Mouse (Mus musculus) kidney, adult 2 months (tissue): Measurements from ENCODE around the gene Cmtm2a. TPM values are rescaled to one million over a fixed set of nuclear protein-coding genes. Genes with fewer than 3 reads are reported as not detected.

ENCODE experiments used
- DNase-seq: peaks from one replicate; pipeline ENCODE4 v3.0.0; 2021
- H3K27ac ChIP-seq: fragments of 200-500 bp; 2 replicates; pipeline ENCODE4 v1.5.1; 2012; ENCODE audit warnings: low read depth, low read length, control low read depth, inconsistent platforms; ENCODE audit not compliant: insufficient read depth
- H3K27me3 ChIP-seq: fragments of 200-500 bp; replicated peaks from 2 replicates; pipeline ENCODE4 v1.6.1; 2012; ENCODE audit warnings: mild to moderate bottlenecking, moderate library complexity, low read length, inconsistent platforms; ENCODE audit not compliant: control insufficient read depth, insufficient read depth
- H3K36me3 ChIP-seq: fragments of 200-500 bp; 2 replicates; pipeline ENCODE4 v1.6.1; 2012; ENCODE audit warnings: mild to moderate bottlenecking, moderate library complexity, low read length, inconsistent platforms; ENCODE audit not compliant: control insufficient read depth, insufficient read depth
- H3K4me1 ChIP-seq: fragments of 200-500 bp; 2 replicates; pipeline ENCODE4 v1.6.1; 2011; ENCODE audit warnings: low read length; ENCODE audit not compliant: control insufficient read depth, insufficient read depth
- H3K4me3 ChIP-seq: fragments of 200-500 bp; 2 replicates; pipeline ENCODE4 v1.5.1; 2011; ENCODE audit warnings: mild to moderate bottlenecking, low read depth, low read length, control low read depth; ENCODE audit not compliant: insufficient read depth
- CTCF ChIP-seq: fragments of 200-500 bp; conservative IDR thresholded peaks from 2 replicates; pipeline ENCODE4 v1.5.1; 2011; ENCODE audit warnings: low read depth, mild to moderate bottlenecking, control low read depth, low read length, moderate library complexity, mixed read lengths; ENCODE audit not compliant: insufficient read depth, insufficient read length
- POLR2A ChIP-seq: fragments of 200-500 bp; IDR thresholded peaks from one replicate; pipeline ENCODE4 v1.6.1; 2011; ENCODE audit warnings: low read depth, low read length, control low read depth
- WGBS: fragments of 180-500 bp; shearing (Covaris S2); methylation state at CpG from one replicate; pipeline ENCODE4 v1.1.7; 2018; 5-methylcytosine and 5-hydroxymethylcytosine counted together
- polyA plus RNA-seq: library from polyadenylated mRNA; depleted of rRNA; stranded (reverse); fragments of >200 nt; gene quantifications from 2 replicates; pipeline ENCODE4 v1.2.3, GENCODE M21; 2012

Cmtm2a gene
- polyA plus RNA-seq, 1 experiment = 0.28 TPM

DNA sequence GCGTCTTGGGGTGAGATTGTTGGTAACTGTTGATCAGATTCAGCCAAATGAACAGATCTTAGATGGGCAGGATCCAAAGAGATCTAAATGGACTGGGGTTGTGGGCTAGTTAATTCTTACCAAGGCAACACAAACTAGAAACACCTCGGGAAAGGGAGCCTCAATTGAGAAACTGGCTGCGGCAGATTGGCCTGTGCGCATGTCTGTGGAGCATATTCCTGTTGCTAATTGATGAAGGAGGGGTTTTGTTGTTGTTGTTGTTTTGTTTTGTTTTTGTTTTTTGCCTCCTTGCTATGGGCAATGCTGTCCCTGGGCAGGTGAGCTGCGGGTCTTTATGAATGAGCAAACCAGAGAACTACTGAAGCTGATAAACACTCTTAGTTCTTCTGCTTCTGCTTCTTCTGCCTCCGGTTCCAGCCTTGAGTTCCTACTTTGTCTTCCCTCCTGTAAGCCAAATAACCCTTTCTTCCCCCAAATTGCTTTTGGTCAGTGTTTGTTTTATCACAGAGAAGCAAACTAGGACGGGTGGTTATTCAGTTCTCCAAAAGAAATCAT is 43.5 kb downstream of the Cmtm2a start:
- TF ChIP-seq POLR2A = no peak
- TF ChIP-seq CTCF = no peak
- Histone ChIP-seq H3K27ac (no peak overlapping the region), H3K4me3 (no peak overlapping the region), H3K4me1 (no peaks in the 10 kb centered on the region; the same call in 1 of the 2 replicates), H3K36me3 (no peaks in the 10 kb centered on the region), H3K27me3 (no peaks in the 10 kb centered on the region)
- DNase-seq = no peak
- WGBS = 83% methylated on average over 7 of the region's 7 CpGs

DNA sequence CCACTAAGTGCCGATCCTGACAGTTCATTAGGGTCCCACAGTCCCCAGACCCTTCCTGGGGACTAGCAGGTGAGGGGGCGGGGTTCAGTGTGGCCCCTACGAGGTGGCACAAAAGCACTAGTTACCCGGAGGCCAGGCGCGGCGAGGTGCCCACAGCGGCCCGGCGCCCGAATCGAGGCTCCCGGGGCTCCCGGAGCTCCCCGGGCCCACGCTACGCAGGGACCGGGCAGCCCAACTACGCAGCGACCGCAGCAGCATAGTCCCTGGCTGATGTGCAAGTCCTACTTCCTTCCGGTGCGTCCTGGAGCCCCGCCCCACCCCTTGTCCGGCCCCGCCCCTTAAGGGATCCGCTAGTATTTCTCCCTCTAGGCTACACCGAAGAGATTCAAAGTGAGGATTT is 44.7 kb downstream of the Cmtm2a start, which contains the start of gene Tk2:
Gene Tk2, minus strand, starts transcription at position 283 of the 400 bp plus-strand sequence.
- H3K4me3 ChIP-seq = peak within 1 kb of the TSS; percentile 79
- H3K27me3 ChIP-seq = no peaks in the 10 kb centered on the region
- no peaks in the 10 kb centered on the region for H3K36me3 ChIP-seq
- WGBS = 2% methylated on average over 28 of the region's 28 CpGs
- peak; percentile 85 for DNase-seq
- TF ChIP-seq CTCF (no peak), POLR2A (peak; percentile 51)
- no peaks in the 10 kb centered on the region; the same call in 1 of the 2 replicates for H3K4me1 ChIP-seq
- peak within 1 kb of the TSS; percentile 81 for H3K27ac ChIP-seq

DNA sequence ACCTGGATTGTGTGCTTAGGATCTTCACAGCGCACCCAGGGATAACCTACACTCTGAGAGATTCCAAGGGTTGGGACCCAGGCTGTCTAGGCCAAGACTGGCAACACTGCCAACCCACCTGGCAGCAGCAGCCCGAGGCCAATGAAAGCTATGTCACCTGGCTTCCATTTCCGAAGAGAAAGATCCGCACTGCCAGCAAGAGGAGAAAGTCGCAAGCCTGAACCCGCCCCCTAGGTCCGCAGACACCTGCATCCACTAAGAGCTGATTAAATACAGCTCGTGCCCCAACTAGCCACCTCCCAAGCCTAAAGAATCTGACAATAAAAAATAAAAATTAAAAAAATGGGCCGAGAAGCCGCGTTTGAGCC is 45.1 kb downstream of the Cmtm2a start:
- Histone ChIP-seq H3K4me3 (peak overlapping the region; percentile 79), H3K36me3 (no peaks in the 10 kb centered on the region), H3K27me3 (no peaks in the 10 kb centered on the region), H3K4me1 (no peaks in the 10 kb centered on the region; the same call in 1 of the 2 replicates), H3K27ac (peak overlapping the region; percentile 4)
- 3% methylated on average over 11 of the region's 11 CpGs for WGBS
- no peak for TF ChIP-seq POLR2A
- no peak for TF ChIP-seq CTCF
- peak; percentile 17 for DNase-seq

DNA sequence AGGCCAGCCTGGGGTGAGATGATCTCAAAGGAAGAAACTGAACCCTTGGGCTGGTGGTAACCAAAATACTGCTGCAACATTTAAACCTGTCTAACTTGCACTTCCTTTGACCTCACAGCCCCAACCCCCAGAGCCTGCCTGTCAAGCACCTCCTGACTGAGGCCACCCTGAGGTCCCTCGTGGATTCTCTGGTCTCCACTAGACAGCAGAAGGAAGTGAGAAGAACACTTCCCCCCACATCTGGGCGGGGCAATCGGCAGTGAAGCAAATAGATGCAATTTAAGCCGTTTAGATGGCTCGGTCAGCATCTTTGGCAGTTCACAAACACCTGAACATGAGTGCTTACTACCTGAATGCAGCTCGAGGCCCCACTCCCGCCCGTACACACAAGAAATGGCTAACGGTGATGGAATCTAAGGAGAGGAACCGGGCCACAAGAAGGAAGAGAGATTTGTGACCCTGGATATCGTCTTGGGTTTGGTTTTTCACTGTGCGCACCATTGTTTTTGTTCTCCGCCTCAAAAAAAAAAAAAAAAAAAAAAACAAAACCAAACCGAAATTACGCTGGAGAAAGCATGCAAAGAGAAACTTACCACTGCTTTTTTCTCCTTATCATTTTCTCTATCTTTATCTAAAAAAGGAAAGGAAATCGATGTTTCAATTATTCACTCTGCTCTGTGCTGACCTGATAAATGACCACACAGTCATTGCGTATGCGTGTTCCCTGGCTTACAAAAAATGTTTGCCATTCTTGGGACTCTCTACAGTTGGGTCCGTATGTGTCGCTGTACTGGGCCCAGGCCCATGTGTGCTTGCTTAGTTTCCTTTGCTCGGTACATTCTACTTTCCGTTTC is 45.7 kb downstream of the Cmtm2a start:
- peak; percentile 52 for DNase-seq
- Histone ChIP-seq H3K4me1 (no peaks in the 10 kb centered on the region; the same call in 1 of the 2 replicates), H3K27ac (peak overlapping the region; percentile 4; the same call in 1 of the 2 replicates), H3K4me3 (peak overlapping the region; percentile 79), H3K36me3 (no peaks in the 10 kb centered on the region), H3K27me3 (no peaks in the 10 kb centered on the region)
- TF ChIP-seq CTCF = no peak
- TF ChIP-seq POLR2A = no peak
- 46% methylated on average over 22 of the region's 22 CpGs for WGBS

DNA sequence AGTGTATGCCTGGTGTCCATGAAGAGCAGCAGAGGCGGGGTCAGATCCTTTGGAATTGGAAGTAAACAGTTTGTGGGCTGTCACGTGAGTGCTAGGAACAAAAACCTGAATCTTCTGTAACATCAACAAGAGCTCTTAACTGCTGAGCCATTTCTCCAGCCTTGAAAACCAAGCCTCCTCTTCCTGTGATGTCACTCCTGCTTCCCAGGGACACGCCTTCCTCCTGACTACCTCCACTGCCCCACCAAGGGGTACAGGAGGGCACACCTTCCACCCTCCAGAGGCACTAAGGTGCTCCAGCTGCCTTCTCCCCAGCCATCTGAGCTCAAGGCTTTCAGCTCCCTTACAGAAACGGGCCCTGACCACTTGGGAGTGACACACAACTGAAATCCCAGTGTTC is 46.4 kb downstream of the Cmtm2a start:
- Histone ChIP-seq H3K4me3 (no peak overlapping the region), H3K27ac (no peak overlapping the region), H3K27me3 (no peaks in the 10 kb centered on the region), H3K4me1 (no peaks in the 10 kb centered on the region; the same call in 1 of the 2 replicates), H3K36me3 (no peaks in the 10 kb centered on the region)
- no peak for DNase-seq
- TF ChIP-seq CTCF = no peak
- no peak for TF ChIP-seq POLR2A
- 78% methylated on average over 4 of the region's 4 CpGs for WGBS

DNA sequence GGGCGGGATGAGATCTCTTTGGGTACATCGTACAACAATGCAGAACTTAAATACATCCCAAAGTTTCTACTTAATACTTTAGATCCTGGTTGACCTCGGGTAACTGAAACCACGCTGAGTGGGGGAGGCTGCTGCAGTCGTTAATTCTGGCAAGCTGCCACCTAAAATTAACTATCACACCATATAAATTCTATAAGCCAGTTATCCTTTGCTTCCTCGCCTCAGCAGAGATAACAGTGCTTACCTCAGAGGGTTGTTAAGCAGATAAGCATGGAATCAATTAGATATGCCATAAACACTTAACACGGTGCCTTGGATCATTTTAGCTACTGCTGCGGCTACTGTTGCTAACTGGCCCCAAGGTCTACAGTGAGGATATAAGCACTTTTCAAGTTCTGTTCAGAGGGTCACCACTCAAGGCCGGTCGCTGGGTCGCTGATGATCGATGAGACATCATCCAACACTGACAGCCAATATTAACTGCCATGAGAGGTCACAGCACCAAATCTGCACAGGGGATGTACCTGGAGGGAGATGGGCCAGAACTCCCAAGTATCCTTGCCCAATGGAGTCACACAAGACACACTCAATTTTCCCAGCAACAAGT is 50.8 kb downstream of the Cmtm2a start:
- 74% methylated on average over 12 of the region's 12 CpGs for WGBS
- Histone ChIP-seq H3K27me3 (no peaks in the 10 kb centered on the region), H3K4me3 (no peak overlapping the region), H3K27ac (no peak overlapping the region), H3K36me3 (no peaks in the 10 kb centered on the region; the same call in 1 of the 2 replicates), H3K4me1 (no peaks in the 10 kb centered on the region)
- no peak for TF ChIP-seq POLR2A
- no peak for TF ChIP-seq CTCF
- DNase-seq = no peak
